Mouse (Mus musculus) MEL (cell line): ENCODE measurements at regions not wholly inside any gene's neighbourhood (a gene's known extent, or its start where the extent isn't known, plus 50 kb on each side); places are given as distances from the start of the nearest gene placed in this dataset.

Experiments
- EP300 ChIP-seq, 2 experiments: IDR thresholded peaks; 2 replicates each; pipeline ENCODE4 v1.6.1; 2011; ENCODE audit warnings: improper control_type of control experiment in 2 of 2, low read length in 2 of 2, low read depth in 1 of 2, mild to moderate bottlenecking in 1 of 2
- POLR2A ChIP-seq, 2 experiments: IDR thresholded peaks; 2 replicates each; pipeline ENCODE4 v1.6.1; 2011 to 2012; ENCODE audit warnings: low read length in 2 of 2, mild to moderate bottlenecking in 2 of 2, control low read depth in 1 of 2, improper control_type of control experiment in 1 of 2, low read depth in 1 of 2, moderate library complexity in 1 of 2; ENCODE audit not compliant: control insufficient read depth in 1 of 2, insufficient read depth in 1 of 2, poor library complexity in 1 of 2

GRCm38 (mm10) chr7:64047831-64048230 lies 105.8 kb upstream of the Trpm1 start:
- no peak for TF ChIP-seq POLR2A (IDR thresholded peaks at IDR 0.05; ENCODE audit: control insufficient read depth in 1 of 2, insufficient read depth in 1 of 2, low read depth in 1 of 2, low read length in 2 of 2, poor library complexity in 1 of 2)
- TF ChIP-seq EP300 (IDR thresholded peaks at IDR 0.05; ENCODE audit: low read depth in 1 of 2, low read length in 2 of 2), result no peak
